ENCODE assay signal across 22 mouse cellular contexts in the genomic region with DNA sequence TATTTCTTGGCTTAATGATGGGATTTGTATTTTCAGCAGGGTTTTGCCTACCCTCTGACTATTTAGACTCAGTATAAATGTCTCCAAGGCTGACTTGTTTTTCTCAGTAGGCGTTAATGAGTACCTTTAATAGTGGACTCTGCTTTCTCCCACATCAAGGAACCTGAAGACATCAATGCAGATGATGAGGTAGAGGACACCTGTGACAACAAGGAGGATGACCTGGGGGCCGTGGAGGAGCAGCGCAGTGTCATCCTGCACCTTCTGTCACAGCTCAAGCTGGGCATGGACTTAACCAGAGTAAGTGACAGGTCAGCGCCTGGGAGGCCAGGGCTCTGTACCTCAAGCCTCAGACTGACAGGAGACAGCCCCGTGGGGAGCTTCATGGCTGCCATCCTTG.
"Had no signal": no experiment of that assay in that cellular context is flagged by ENCODE, and none has a peak within 500 bp of the region (broad histone marks: within the 10 kb centered on the region; RNA-seq: fewer than 3 reads in every experiment).

No protein-coding gene starts in this region.

- H3K4me3 ChIP-seq: heart, embryonic 13.5 days; heart, embryonic 15.5 days; hindbrain, embryonic 13.5 days; hindbrain, embryonic 15.5 days; layer of hippocampus, adult 2 months; left cerebral cortex, adult 2 months; limb, embryonic 10.5 days; limb, embryonic 12.5 days; liver, embryonic 13.5 days; liver, embryonic 15.5 days had no signal

- ATAC-seq: forebrain, postnatal 0 days; hindbrain, postnatal 0 days; intestine, embryonic 16.5 days; liver, postnatal 0 days had no signal

- H3K9me3 ChIP-seq: heart, embryonic 13.5 days; heart, embryonic 15.5 days; hindbrain, embryonic 13.5 days; hindbrain, embryonic 15.5 days; limb, embryonic 10.5 days; limb, embryonic 12.5 days; liver, embryonic 13.5 days; liver, embryonic 15.5 days had no signal

- H3K9ac ChIP-seq: forebrain, postnatal 0 days; heart, embryonic 13.5 days; heart, embryonic 15.5 days; hindbrain, embryonic 13.5 days; hindbrain, embryonic 15.5 days; limb, embryonic 12.5 days; liver, embryonic 13.5 days; liver, embryonic 15.5 days; liver, postnatal 0 days had no signal

- H3K27me3 ChIP-seq: heart, embryonic 13.5 days; heart, embryonic 15.5 days; hindbrain, embryonic 13.5 days; hindbrain, embryonic 15.5 days; limb, embryonic 12.5 days; liver, embryonic 13.5 days; liver, embryonic 15.5 days had no signal

- H3K4me2 ChIP-seq: heart, embryonic 11.5 days; heart, embryonic 13.5 days; heart, embryonic 15.5 days; hindbrain, embryonic 13.5 days; hindbrain, embryonic 15.5 days; limb, embryonic 12.5 days; liver, embryonic 11.5 days; liver, embryonic 13.5 days; liver, embryonic 15.5 days had no signal

- H3K27ac ChIP-seq: heart, embryonic 13.5 days; heart, embryonic 15.5 days; hindbrain, embryonic 13.5 days; hindbrain, embryonic 15.5 days; hindbrain, postnatal 0 days; layer of hippocampus, adult 2 months; left cerebral cortex, adult 2 months; limb, embryonic 10.5 days; limb, embryonic 12.5 days; liver, embryonic 13.5 days; liver, embryonic 15.5 days had no signal

- DNase-seq: forebrain, postnatal 0 days; gastrocnemius, postnatal 14 days; gastrocnemius, postnatal 36 days; heart, adult 18-20 months; heart, postnatal 14 days; heart, postnatal 36 days; liver; liver, embryonic 13.5 days; liver, postnatal 0 days had no signal

- H3K4me1 ChIP-seq: heart, embryonic 13.5 days; heart, embryonic 15.5 days; hindbrain, embryonic 13.5 days; hindbrain, embryonic 15.5 days; limb, embryonic 10.5 days; limb, embryonic 12.5 days; liver, embryonic 13.5 days; liver, embryonic 15.5 days had no signal
